Mouse (Mus musculus): Measurements from ENCODE around the gene Tspan11. TPM values are rescaled to one million over a fixed set of nuclear protein-coding genes. Genes with fewer than 3 reads are reported as not detected.

The Tspan11 gene
- polyA plus RNA-seq, 1 experiment, result 0.99 TPM

- Histone ChIP-seq H3ac (ENCODE audit: control insufficient read depth, insufficient read length, low read depth) (no peak overlapping the region), H3K79me3 (ENCODE audit: low read depth) (no peaks in the 10 kb centered on the region), H3K79me2 (ENCODE audit: control insufficient read depth, insufficient read depth) (no peaks in the 10 kb centered on the region), H3K4me3 (ENCODE audit: insufficient read depth, poor library complexity, severe bottlenecking) (no peak overlapping the region), H3K27me3 (ENCODE audit: control insufficient read depth, insufficient read depth, insufficient read length) (no peaks in the 10 kb centered on the region), H3K36me3 (ENCODE audit: control insufficient read depth, insufficient read depth) (no peaks in the 10 kb centered on the region)
- TF ChIP-seq USF1 (IDR thresholded peaks at IDR 0.05; ENCODE audit: low read depth), result no peak
- TF ChIP-seq CTCF (IDR thresholded peaks at IDR 0.05; ENCODE audit: control insufficient read depth, insufficient read depth, insufficient read length), result no peak
- no peak for TF ChIP-seq MAX (IDR thresholded peaks at IDR 0.05)
- TF ChIP-seq MYOG (IDR thresholded peaks at IDR 0.05; ENCODE audit: control insufficient read depth, extremely low read depth, insufficient read length), result no peak
- TF ChIP-seq MYOD1 (IDR thresholded peaks at IDR 0.05; ENCODE audit: control insufficient read depth, insufficient read length, low read depth), result no peak
- no peak for TF ChIP-seq FOSL1 (IDR thresholded peaks at IDR 0.05; ENCODE audit: insufficient read depth, low read length, poor library complexity, severe bottlenecking)
- TF ChIP-seq CEBPB (IDR thresholded peaks at IDR 0.05; ENCODE audit: low read depth), result no peak
Measured at GRCm38 (mm10) chr6:127896425-127896824, 9.0 kb downstream of the Tspan11 start.

GRCm38 (mm10) chr6:127897342-127897741 lies 10.0 kb downstream of the Tspan11 start:
- Histone ChIP-seq H3ac (ENCODE audit: control insufficient read depth, insufficient read length, low read depth) (no peak overlapping the region), H3K79me2 (ENCODE audit: control insufficient read depth, insufficient read depth) (no peaks in the 10 kb centered on the region), H3K27me3 (ENCODE audit: control insufficient read depth, insufficient read depth, insufficient read length) (no peaks in the 10 kb centered on the region), H3K36me3 (ENCODE audit: control insufficient read depth, insufficient read depth) (no peaks in the 10 kb centered on the region), H3K79me3 (ENCODE audit: low read depth) (no peaks in the 10 kb centered on the region), H3K4me3 (ENCODE audit: insufficient read depth, poor library complexity, severe bottlenecking) (no peak overlapping the region)
- TF ChIP-seq USF1 (IDR thresholded peaks at IDR 0.05; ENCODE audit: low read depth) (no peak), MYOG (IDR thresholded peaks at IDR 0.05; ENCODE audit: control insufficient read depth, extremely low read depth, insufficient read length) (no peak), MYOD1 (IDR thresholded peaks at IDR 0.05; ENCODE audit: control insufficient read depth, insufficient read length, low read depth) (no peak), FOSL1 (IDR thresholded peaks at IDR 0.05; ENCODE audit: insufficient read depth, low read length, poor library complexity, severe bottlenecking) (no peak), MAX (IDR thresholded peaks at IDR 0.05) (no peak), CEBPB (IDR thresholded peaks at IDR 0.05; ENCODE audit: low read depth) (no peak), CTCF (IDR thresholded peaks at IDR 0.05; ENCODE audit: control insufficient read depth, insufficient read depth, insufficient read length) (no peak)

GRCm38 (mm10) chr6:127900062-127900461 lies 12.7 kb downstream of the Tspan11 start:
- no peaks in the 10 kb centered on the region for H3K36me3 ChIP-seq (ENCODE audit: control insufficient read depth, insufficient read depth)
- H3K79me2 ChIP-seq (ENCODE audit: control insufficient read depth, insufficient read depth), result no peaks in the 10 kb centered on the region
- no peak overlapping the region for H3ac ChIP-seq (ENCODE audit: control insufficient read depth, insufficient read length, low read depth)
- TF ChIP-seq FOSL1 (IDR thresholded peaks at IDR 0.05; ENCODE audit: insufficient read depth, low read length, poor library complexity, severe bottlenecking) (no peak), MYOD1 (IDR thresholded peaks at IDR 0.05; ENCODE audit: control insufficient read depth, insufficient read length, low read depth) (no peak), CTCF (IDR thresholded peaks at IDR 0.05; ENCODE audit: control insufficient read depth, insufficient read depth, insufficient read length) (no peak), MAX (IDR thresholded peaks at IDR 0.05) (no peak), MYOG (IDR thresholded peaks at IDR 0.05; ENCODE audit: control insufficient read depth, extremely low read depth, insufficient read length) (no peak), CEBPB (IDR thresholded peaks at IDR 0.05; ENCODE audit: low read depth) (no peak), USF1 (IDR thresholded peaks at IDR 0.05; ENCODE audit: low read depth) (no peak)
- H3K79me3 ChIP-seq (ENCODE audit: low read depth), result no peaks in the 10 kb centered on the region
- no peak overlapping the region for H3K4me3 ChIP-seq (ENCODE audit: insufficient read depth, poor library complexity, severe bottlenecking)
- no peaks in the 10 kb centered on the region for H3K27me3 ChIP-seq (ENCODE audit: control insufficient read depth, insufficient read depth, insufficient read length)

GRCm38 (mm10) chr6:127901261-127901660 lies 13.9 kb downstream of the Tspan11 start:
- H3K4me3 ChIP-seq (ENCODE audit: insufficient read depth, poor library complexity, severe bottlenecking), result no peak overlapping the region
- no peak overlapping the region for H3ac ChIP-seq (ENCODE audit: control insufficient read depth, insufficient read length, low read depth)
- H3K79me3 ChIP-seq (ENCODE audit: low read depth), result no peaks in the 10 kb centered on the region
- no peaks in the 10 kb centered on the region for H3K27me3 ChIP-seq (ENCODE audit: control insufficient read depth, insufficient read depth, insufficient read length)
- H3K36me3 ChIP-seq (ENCODE audit: control insufficient read depth, insufficient read depth), result no peaks in the 10 kb centered on the region
- no peaks in the 10 kb centered on the region for H3K79me2 ChIP-seq (ENCODE audit: control insufficient read depth, insufficient read depth)
- TF ChIP-seq CTCF (IDR thresholded peaks at IDR 0.05; ENCODE audit: control insufficient read depth, insufficient read depth, insufficient read length) (no peak), MAX (IDR thresholded peaks at IDR 0.05) (no peak), MYOG (IDR thresholded peaks at IDR 0.05; ENCODE audit: control insufficient read depth, extremely low read depth, insufficient read length) (no peak), FOSL1 (IDR thresholded peaks at IDR 0.05; ENCODE audit: insufficient read depth, low read length, poor library complexity, severe bottlenecking) (no peak), MYOD1 (IDR thresholded peaks at IDR 0.05; ENCODE audit: control insufficient read depth, insufficient read length, low read depth) (no peak), USF1 (IDR thresholded peaks at IDR 0.05; ENCODE audit: low read depth) (no peak), CEBPB (IDR thresholded peaks at IDR 0.05; ENCODE audit: low read depth) (no peak)

GRCm38 (mm10) chr6:127901669-127902068 lies 14.3 kb downstream of the Tspan11 start:
- Histone ChIP-seq H3K79me2 (ENCODE audit: control insufficient read depth, insufficient read depth) (no peaks in the 10 kb centered on the region), H3K79me3 (ENCODE audit: low read depth) (no peaks in the 10 kb centered on the region), H3ac (ENCODE audit: control insufficient read depth, insufficient read length, low read depth) (no peak overlapping the region), H3K4me3 (ENCODE audit: insufficient read depth, poor library complexity, severe bottlenecking) (no peak overlapping the region), H3K27me3 (ENCODE audit: control insufficient read depth, insufficient read depth, insufficient read length) (no peaks in the 10 kb centered on the region), H3K36me3 (ENCODE audit: control insufficient read depth, insufficient read depth) (no peaks in the 10 kb centered on the region)
- no peak for TF ChIP-seq MAX (IDR thresholded peaks at IDR 0.05)
- no peak for TF ChIP-seq FOSL1 (IDR thresholded peaks at IDR 0.05; ENCODE audit: insufficient read depth, low read length, poor library complexity, severe bottlenecking)
- TF ChIP-seq MYOG (IDR thresholded peaks at IDR 0.05; ENCODE audit: control insufficient read depth, extremely low read depth, insufficient read length), result no peak
- TF ChIP-seq CTCF (IDR thresholded peaks at IDR 0.05; ENCODE audit: control insufficient read depth, insufficient read depth, insufficient read length), result no peak
- no peak for TF ChIP-seq USF1 (IDR thresholded peaks at IDR 0.05; ENCODE audit: low read depth)
- TF ChIP-seq CEBPB (IDR thresholded peaks at IDR 0.05; ENCODE audit: low read depth), result no peak

GRCm38 (mm10) chr6:127902559-127902958 lies 15.2 kb downstream of the Tspan11 start:
- Histone ChIP-seq H3K27me3 (ENCODE audit: control insufficient read depth, insufficient read depth, insufficient read length) (no peaks in the 10 kb centered on the region), H3ac (ENCODE audit: control insufficient read depth, insufficient read length, low read depth) (no peak overlapping the region), H3K79me3 (ENCODE audit: low read depth) (no peaks in the 10 kb centered on the region), H3K4me3 (ENCODE audit: insufficient read depth, poor library complexity, severe bottlenecking) (no peak overlapping the region), H3K36me3 (ENCODE audit: control insufficient read depth, insufficient read depth) (no peaks in the 10 kb centered on the region), H3K79me2 (ENCODE audit: control insufficient read depth, insufficient read depth) (no peaks in the 10 kb centered on the region)
- TF ChIP-seq MYOG (IDR thresholded peaks at IDR 0.05; ENCODE audit: control insufficient read depth, extremely low read depth, insufficient read length), result no peak
- no peak for TF ChIP-seq CTCF (IDR thresholded peaks at IDR 0.05; ENCODE audit: control insufficient read depth, insufficient read depth, insufficient read length)
- no peak for TF ChIP-seq USF1 (IDR thresholded peaks at IDR 0.05; ENCODE audit: low read depth)
- TF ChIP-seq CEBPB (IDR thresholded peaks at IDR 0.05; ENCODE audit: low read depth), result no peak
- no peak for TF ChIP-seq MAX (IDR thresholded peaks at IDR 0.05)
- TF ChIP-seq FOSL1 (IDR thresholded peaks at IDR 0.05; ENCODE audit: insufficient read depth, low read length, poor library complexity, severe bottlenecking), result no peak
- no peak for TF ChIP-seq MYOD1 (IDR thresholded peaks at IDR 0.05; ENCODE audit: control insufficient read depth, insufficient read length, low read depth)

All from C2C12 (cell line).